In genomic region chr13:45778750-45779149, GRCm38 (mm10) we compare ENCODE assay signal across 16 mouse cellular contexts.
DNase-seq lines count a peak whose midpoint lies in the region; ATAC-seq and TF ChIP-seq lines count a peak whose summit lies in the region.
"Had no signal": no experiment of that assay in that cellular context is flagged by ENCODE, and none has a peak within 500 bp of the region (broad histone marks: within the 10 kb centered on the region; RNA-seq: fewer than 3 reads in every experiment).

No protein-coding gene starts in this region.

- no peak for DNase-seq in heart, adult 2 months
- DNase-seq in heart, adult 18-20 months, result no peak
- no peak for DNase-seq in lung, embryonic 14.5 days
- DNase-seq in lung, adult 18-20 months, result no peak
- DNase-seq in urinary bladder, postnatal 4 days (ENCODE audit: low spot score in 2 of 2), result no peak
- DNase-seq: cerebellum, postnatal 10 days; kidney, postnatal 10 days; layer of hippocampus, postnatal 36 days; right cerebral cortex, postnatal 14 days had no signal

- H3K4me1 ChIP-seq in heart, adult 2 months (ENCODE audit: control insufficient read depth, insufficient read depth, low read length), result peaks cover 3% of the 10 kb centered on the region
- no peaks in the 10 kb centered on the region for H3K4me1 ChIP-seq in lung, embryonic 14.5 days (ENCODE audit: insufficient read depth)
- no peaks in the 10 kb centered on the region for H3K4me1 ChIP-seq in ES-Bruce4 (ENCODE audit: control insufficient read depth, insufficient read depth, low read length)
- H3K4me1 ChIP-seq in cortical plate, adult 2 months (ENCODE audit: control insufficient read depth, insufficient read depth, low read length), result peaks cover 5% of the 10 kb centered on the region
- H3K4me1 ChIP-seq: liver, embryonic 15.5 days had no signal

- no peaks in the 10 kb centered on the region for H3K79me2 ChIP-seq in heart, adult 2 months (replicated peaks; ENCODE audit: control insufficient read depth, insufficient read depth, low read length)

- no peak overlapping the region for H3K4me2 ChIP-seq in lung, embryonic 14.5 days
- H3K4me2 ChIP-seq: embryonic facial prominence, embryonic 15.5 days; hindbrain, embryonic 13.5 days; liver, embryonic 15.5 days; midbrain, embryonic 12.5 days had no signal

- H3K27ac ChIP-seq in heart, adult 2 months, result no peak overlapping the region
- no peak overlapping the region; the same call in 1 of the 2 replicates for H3K27ac ChIP-seq in lung, embryonic 14.5 days (ENCODE audit: low read depth)
- no peak overlapping the region for H3K27ac ChIP-seq in ES-Bruce4 (ENCODE audit: insufficient read depth, low read length)
- no peak overlapping the region for H3K27ac ChIP-seq in cortical plate, adult 2 months (ENCODE audit: insufficient read depth, low read length)
- H3K27ac ChIP-seq: liver, embryonic 15.5 days; midbrain, embryonic 12.5 days had no signal

- no peak for TF ChIP-seq POLR2A in heart, adult 2 months (IDR thresholded peaks at IDR 0.05; ENCODE audit: insufficient read depth, low read depth, low read length)
- no peak for TF ChIP-seq POLR2A in ES-Bruce4 (IDR thresholded peaks at IDR 0.05; ENCODE audit: insufficient read depth, low read length)
- no peak for TF ChIP-seq POLR2A in cortical plate, adult 2 months (IDR thresholded peaks at IDR 0.05; ENCODE audit: extremely low read depth, insufficient read depth, low read length)

- no peak overlapping the region for H3K4me3 ChIP-seq in heart, adult 2 months
- no peak overlapping the region for H3K4me3 ChIP-seq in lung, embryonic 14.5 days (ENCODE audit: low read depth, low read length)
- no peak overlapping the region for H3K4me3 ChIP-seq in ES-Bruce4 (ENCODE audit: low read depth, low read length)
- H3K4me3 ChIP-seq in cortical plate, adult 2 months (ENCODE audit: insufficient read depth, low read length), result no peak overlapping the region
- H3K4me3 ChIP-seq: embryonic facial prominence, embryonic 15.5 days; hindbrain, embryonic 13.5 days; liver, embryonic 15.5 days; midbrain, embryonic 12.5 days had no signal

- no peak overlapping the region for H3K9ac ChIP-seq in heart, adult 2 months (ENCODE audit: low read depth, low read length)
- H3K9ac ChIP-seq in lung, embryonic 14.5 days, result no peak overlapping the region
- H3K9ac ChIP-seq in ES-Bruce4 (ENCODE audit: low read depth, poor library complexity, severe bottlenecking), result no peak overlapping the region
- H3K9ac ChIP-seq: embryonic facial prominence, embryonic 15.5 days; hindbrain, embryonic 13.5 days; liver, embryonic 15.5 days; midbrain, embryonic 12.5 days had no signal

- ATAC-seq in lung, embryonic 14.5 days (ENCODE audit: insufficient read depth), result no peak
- ATAC-seq in monocyte, adult 5-6 weeks (replicated peaks; ENCODE audit: insufficient number of reproducible peaks, low FRiP score, low TSS enrichment, poor library complexity, severe bottlenecking), result no peak

- H3K27me3 ChIP-seq in heart, adult 2 months (ENCODE audit: control insufficient read depth, insufficient read depth, low read length), result no peaks in the 10 kb centered on the region
- H3K27me3 ChIP-seq in lung, embryonic 14.5 days (ENCODE audit: insufficient read depth, low read length), result no peaks in the 10 kb centered on the region
- no peaks in the 10 kb centered on the region for H3K27me3 ChIP-seq in ES-Bruce4 (ENCODE audit: control insufficient read depth, insufficient read depth, low read length, poor library complexity, severe bottlenecking)
- H3K27me3 ChIP-seq: embryonic facial prominence, embryonic 15.5 days; hindbrain, embryonic 13.5 days; liver, embryonic 15.5 days; midbrain, embryonic 12.5 days had no signal

- no peaks in the 10 kb centered on the region for H3K36me3 ChIP-seq in heart, adult 2 months (ENCODE audit: control insufficient read depth, insufficient read depth, low read length)
- no peaks in the 10 kb centered on the region for H3K36me3 ChIP-seq in lung, embryonic 14.5 days (ENCODE audit: insufficient read depth)
- H3K36me3 ChIP-seq in ES-Bruce4 (ENCODE audit: control insufficient read depth, insufficient read depth, low read length, poor library complexity, severe bottlenecking), result no peaks in the 10 kb centered on the region
- H3K36me3 ChIP-seq: embryonic facial prominence, embryonic 15.5 days; liver, embryonic 15.5 days; midbrain, embryonic 12.5 days had no signal

- WGBS in heart, adult 2 months, result 85% methylated on average over 5 of the region's 5 CpGs
- 82% methylated on average over 5 of the region's 5 CpGs for WGBS in lung, embryonic 14.5 days

- TF ChIP-seq CTCF in heart, adult 2 months (IDR thresholded peaks at IDR 0.05), result peak; percentile 45
- TF ChIP-seq CTCF in lung, embryonic 14.5 days (IDR thresholded peaks at IDR 0.05; ENCODE audit: low read depth), result peak; percentile 46
- peak; percentile 48 for TF ChIP-seq CTCF in ES-Bruce4 (IDR thresholded peaks at IDR 0.05; ENCODE audit: low read depth, low read length)
- TF ChIP-seq CTCF in cortical plate, adult 2 months (IDR thresholded peaks at IDR 0.05; ENCODE audit: extremely low read depth, insufficient read depth, low read length), result peak; percentile 22; the same call in 1 of the 2 replicates

- H3K9me3 ChIP-seq in lung, embryonic 14.5 days (ENCODE audit: low read depth, low read length), result no peaks in the 10 kb centered on the region
- peaks cover 3% of the 10 kb centered on the region; the same call in 1 of the 2 replicates for H3K9me3 ChIP-seq in ES-Bruce4 (replicated peaks; ENCODE audit: control insufficient read depth, insufficient read depth, low read length, poor library complexity, severe bottlenecking)
- H3K9me3 ChIP-seq: embryonic facial prominence, embryonic 15.5 days; liver, embryonic 15.5 days; midbrain, embryonic 12.5 days had no signal

- TF ChIP-seq EP300 in heart, adult 2 months (IDR thresholded peaks at IDR 0.05; ENCODE audit: insufficient read depth, low read depth, low read length), result no peak
- TF ChIP-seq EP300 in ES-Bruce4 (IDR thresholded peaks at IDR 0.05; ENCODE audit: insufficient read depth, low read depth, low read length), result no peak

- intact Hi-C loops in heart, adult 2 months (cut with DNase I), result no loop called here
